Comparison of ENCODE assay signal across 10 mouse cellular contexts in genomic region chr2:74682796-74683195, GRCm38 (mm10). TPM values are rescaled to one million over a fixed set of nuclear protein-coding genes. Genes with fewer than 3 reads are reported as not detected.
DNase-seq lines count a peak whose midpoint lies in the region; ATAC-seq and TF ChIP-seq lines count a peak whose summit lies in the region.
"Had no signal": no experiment of that assay in that cellular context is flagged by ENCODE, and none has a peak within 500 bp of the region (broad histone marks: within the 10 kb centered on the region; RNA-seq: fewer than 3 reads in every experiment).

No protein-coding gene starts in this region.

- no peak overlapping the region for H3K27ac ChIP-seq in lung, embryonic 14.5 days (ENCODE audit: low read depth)
- no peak overlapping the region for H3K27ac ChIP-seq in hindbrain, embryonic 10.5 days
- H3K27ac ChIP-seq in limb, embryonic 13.5 days: peak overlapping the region; percentile 98
- H3K27ac ChIP-seq in neural tube, embryonic 15.5 days (replicated peaks): peak overlapping the region; percentile 81
- H3K27ac ChIP-seq: liver, embryonic 14.5 days had no signal

- TF ChIP-seq CTCF in lung, embryonic 14.5 days (IDR thresholded peaks at IDR 0.05; ENCODE audit: low read depth): no peak
- TF ChIP-seq CTCF in lung, adult 2 months (IDR thresholded peaks at IDR 0.05; ENCODE audit: insufficient read depth, low read length): no peak

- peaks cover 98% of the 10 kb centered on the region for H3K27me3 ChIP-seq in lung, embryonic 14.5 days (ENCODE audit: insufficient read depth, low read length)
- peaks cover 100% of the 10 kb centered on the region for H3K27me3 ChIP-seq in hindbrain, embryonic 10.5 days (ENCODE audit: insufficient read depth, poor library complexity, severe bottlenecking)
- H3K27me3 ChIP-seq in limb, embryonic 13.5 days: peaks cover 57% of the 10 kb centered on the region
- peaks cover 74% of the 10 kb centered on the region for H3K27me3 ChIP-seq in neural tube, embryonic 15.5 days (replicated peaks)

- peak overlapping the region; percentile 44; the same call in 1 of the 2 replicates for H3K4me2 ChIP-seq in lung, embryonic 14.5 days
- peak overlapping the region; percentile 75 for H3K4me2 ChIP-seq in limb, embryonic 13.5 days (replicated peaks)
- peak overlapping the region; percentile 53 for H3K4me2 ChIP-seq in neural tube, embryonic 15.5 days

- H3K9ac ChIP-seq in lung, embryonic 14.5 days: no peak overlapping the region; the same call in 1 of the 2 replicates
- peak overlapping the region; percentile 99 for H3K9ac ChIP-seq in limb, embryonic 13.5 days
- H3K9ac ChIP-seq in neural tube, embryonic 15.5 days (replicated peaks): peak overlapping the region; percentile 47
- H3K9ac ChIP-seq: liver, embryonic 14.5 days had no signal

- H3K4me3 ChIP-seq in lung, embryonic 14.5 days (ENCODE audit: low read depth, low read length): peak overlapping the region; percentile 23
- no peak overlapping the region for H3K4me3 ChIP-seq in lung, adult 2 months (replicated peaks; ENCODE audit: extremely low read depth, low read depth, low read length)
- H3K4me3 ChIP-seq in hindbrain, embryonic 10.5 days: peak overlapping the region; percentile 32
- peak overlapping the region; percentile 79 for H3K4me3 ChIP-seq in limb, embryonic 13.5 days
- H3K4me3 ChIP-seq in neural tube, embryonic 15.5 days (replicated peaks): peak overlapping the region; percentile 46

- no peaks in the 10 kb centered on the region for H3K36me3 ChIP-seq in lung, embryonic 14.5 days (ENCODE audit: insufficient read depth)
- H3K36me3 ChIP-seq in hindbrain, embryonic 10.5 days: no peaks in the 10 kb centered on the region
- 0 out of 2 replicates have a peak, but pooled peaks cover 8% of the 10 kb centered on the region for H3K36me3 ChIP-seq in limb, embryonic 13.5 days
- H3K36me3 ChIP-seq in neural tube, embryonic 15.5 days: no peaks in the 10 kb centered on the region

- H3K9me3 ChIP-seq in lung, embryonic 14.5 days (ENCODE audit: low read depth, low read length): no peaks in the 10 kb centered on the region
- no peaks in the 10 kb centered on the region for H3K9me3 ChIP-seq in hindbrain, embryonic 10.5 days
- no peaks in the 10 kb centered on the region for H3K9me3 ChIP-seq in limb, embryonic 13.5 days
- H3K9me3 ChIP-seq in neural tube, embryonic 15.5 days (replicated peaks): no peaks in the 10 kb centered on the region

- no peak for ATAC-seq in lung, embryonic 14.5 days (ENCODE audit: insufficient read depth)
- ATAC-seq in limb, embryonic 13.5 days (ENCODE audit: low FRiP score, low read depth): no peak
- no peak for ATAC-seq in neural tube, embryonic 15.5 days (ENCODE audit: low FRiP score)

- no peaks in the 10 kb centered on the region for H3K4me1 ChIP-seq in lung, embryonic 14.5 days (ENCODE audit: insufficient read depth)
- H3K4me1 ChIP-seq in lung, adult 2 months (ENCODE audit: control insufficient read depth, insufficient read depth, low read length): no peaks in the 10 kb centered on the region
- peaks cover 17% of the 10 kb centered on the region for H3K4me1 ChIP-seq in hindbrain, embryonic 10.5 days (replicated peaks)
- peaks cover 13% of the 10 kb centered on the region for H3K4me1 ChIP-seq in limb, embryonic 13.5 days
- peaks cover 14% of the 10 kb centered on the region for H3K4me1 ChIP-seq in neural tube, embryonic 15.5 days

- WGBS in lung, embryonic 14.5 days: 1% methylated on average over 49 of the region's 51 CpGs
- 4% methylated on average over 50 of the region's 51 CpGs for WGBS in lung, adult 2 months
- 1% methylated on average over 51 of the region's 51 CpGs for WGBS in hindbrain, embryonic 10.5 days
- 1% methylated on average over 48 of the region's 51 CpGs for WGBS in limb, embryonic 13.5 days
- WGBS in neural tube, embryonic 15.5 days: under 1% methylated on average over 45 of the region's 51 CpGs

- no peak for DNase-seq in lung, embryonic 14.5 days
- DNase-seq in lung, adult 2 months: no peak
- peak; percentile 52 for DNase-seq in hindbrain, embryonic 10.5 days (ENCODE audit: low spot score)
- no peak for DNase-seq in adipocyte (ENCODE audit: low spot score)
- DNase-seq in embryo, embryonic 10 days (ENCODE audit: low spot score): no peak
- DNase-seq in layer of hippocampus, adult 9-11 months: no peak
- DNase-seq: thymus, adult 18-20 months had no signal

- no peak for TF ChIP-seq POLR2A in lung, adult 2 months (IDR thresholded peaks at IDR 0.05; ENCODE audit: borderline replicate concordance, extremely low read depth, low read depth, low read length)

RNA-seq across cellular contexts. Expression of gene Hoxd11, which starts 3.4 kb away (rescaled TPM):
- not detected in 2 replicates for polyA plus RNA-seq in lung, embryonic 14.5 days (2014; fragmentation: Nextera tagmentation; extraction: Ambion mirVana)
- 0.24 TPM in 1 of 2 replicates, not detected in the other for polyA plus RNA-seq in lung, adult 2 months (2012; rRNA removed)
- not detected in 2 replicates for polyA plus RNA-seq in hindbrain, embryonic 10.5 days (2016; fragmentation: Nextera tagmentation; extraction: Ambion mirVana)
- 19.1 TPM in 2 replicates for polyA plus RNA-seq in limb, embryonic 13.5 days (2015; fragmentation: Nextera tagmentation; extraction: Ambion mirVana)
- 4.1 and 9.2 TPM in 2 replicates for polyA plus RNA-seq in neural tube, embryonic 15.5 days (2015; fragmentation: Nextera tagmentation; extraction: Ambion mirVana)

RNA-seq across cellular contexts. Expression of gene Hoxd12, which starts 8.0 kb away (rescaled TPM):
- not detected in 2 replicates for polyA plus RNA-seq in lung, embryonic 14.5 days (2014; fragmentation: Nextera tagmentation; extraction: Ambion mirVana)
- not detected in 2 replicates for polyA plus RNA-seq in lung, adult 2 months (2012; rRNA removed)
- not detected in 2 replicates for polyA plus RNA-seq in hindbrain, embryonic 10.5 days (2016; fragmentation: Nextera tagmentation; extraction: Ambion mirVana)
- 59.3 and 67.1 TPM in 2 replicates for polyA plus RNA-seq in limb, embryonic 13.5 days (2015; fragmentation: Nextera tagmentation; extraction: Ambion mirVana)
- 0.38 and 0.43 TPM in 2 replicates for polyA plus RNA-seq in neural tube, embryonic 15.5 days (2015; fragmentation: Nextera tagmentation; extraction: Ambion mirVana)

RNA-seq across cellular contexts. Expression of gene Hoxd10, which starts 8.9 kb away (rescaled TPM):
- polyA plus RNA-seq in lung, embryonic 14.5 days (2014; fragmentation: Nextera tagmentation; extraction: Ambion mirVana): 0.14 TPM in 1 of 2 replicates, not detected in the other
- not detected in 2 replicates for polyA plus RNA-seq in lung, adult 2 months (2012; rRNA removed)
- polyA plus RNA-seq in hindbrain, embryonic 10.5 days (2016; fragmentation: Nextera tagmentation; extraction: Ambion mirVana): not detected in 2 replicates
- 26.0 and 26.2 TPM in 2 replicates for polyA plus RNA-seq in limb, embryonic 13.5 days (2015; fragmentation: Nextera tagmentation; extraction: Ambion mirVana)
- polyA plus RNA-seq in neural tube, embryonic 15.5 days (2015; fragmentation: Nextera tagmentation; extraction: Ambion mirVana): 61.8 and 83.6 TPM in 2 replicates

RNA-seq across cellular contexts. Expression of gene Hoxd13, which starts 14.7 kb away (rescaled TPM):
- not detected in 2 replicates for polyA plus RNA-seq in lung, embryonic 14.5 days (2014; fragmentation: Nextera tagmentation; extraction: Ambion mirVana)
- 0.04 and 0.15 TPM in 2 replicates for polyA plus RNA-seq in lung, adult 2 months (2012; rRNA removed)
- not detected in 2 replicates for polyA plus RNA-seq in hindbrain, embryonic 10.5 days (2016; fragmentation: Nextera tagmentation; extraction: Ambion mirVana)
- 48.5 and 55.5 TPM in 2 replicates for polyA plus RNA-seq in limb, embryonic 13.5 days (2015; fragmentation: Nextera tagmentation; extraction: Ambion mirVana)
- 0.14 and 0.20 TPM in 2 replicates for polyA plus RNA-seq in neural tube, embryonic 15.5 days (2015; fragmentation: Nextera tagmentation; extraction: Ambion mirVana)

RNA-seq across cellular contexts. Expression of gene Hoxd9, which starts 14.7 kb away (rescaled TPM):
- 0.13 TPM in 1 of 2 replicates, not detected in the other for polyA plus RNA-seq in lung, embryonic 14.5 days (2014; fragmentation: Nextera tagmentation; extraction: Ambion mirVana)
- polyA plus RNA-seq in lung, adult 2 months (2012; rRNA removed): 0.43 and 0.75 TPM in 2 replicates
- not detected in 2 replicates for polyA plus RNA-seq in hindbrain, embryonic 10.5 days (2016; fragmentation: Nextera tagmentation; extraction: Ambion mirVana)
- 10.7 and 10.9 TPM in 2 replicates for polyA plus RNA-seq in limb, embryonic 13.5 days (2015; fragmentation: Nextera tagmentation; extraction: Ambion mirVana)
- 20.0 and 21.3 TPM in 2 replicates for polyA plus RNA-seq in neural tube, embryonic 15.5 days (2015; fragmentation: Nextera tagmentation; extraction: Ambion mirVana)

Comparison
In these comparisons a context has a peak if more than half of its experiments do, and no peak if none do; other contexts are left out.
1. H3K27ac ChIP-seq: peak in limb, embryonic 13.5 days (single experiment) and neural tube, embryonic 15.5 days (single experiment); none in lung, embryonic 14.5 days (single experiment) and hindbrain, embryonic 10.5 days (single experiment).
2. RNA of gene Hoxd12, which starts 8.0 kb away (polyA plus RNA-seq): 59.3 to 67.1 TPM in limb, embryonic 13.5 days; 0.38 to 0.43 TPM in neural tube, embryonic 15.5 days, not detected in lung, embryonic 14.5 days, not detected in lung, adult 2 months and not detected in hindbrain, embryonic 10.5 days; every median in the first group is over 10 times any median in the second.
3. RNA of gene Hoxd10, which starts 8.9 kb away (polyA plus RNA-seq): 61.8 to 83.6 TPM in neural tube, embryonic 15.5 days and 26.0 to 26.2 TPM in limb, embryonic 13.5 days; not detected in lung, adult 2 months, 0.14 TPM in lung, embryonic 14.5 days and not detected in hindbrain, embryonic 10.5 days; every median in the first group is over 10 times any median in the second.
4. Peak in every context shown above with its lines, with median percentiles within 50 percentile points of each other: H3K4me2 ChIP-seq.